Mouse (Mus musculus): ENCODE results near the gene Prom1.
"Not testable (repeated sequence)": the region's sequence is repeated elsewhere in the genome, so short reads cannot be mapped to it uniquely, and the experiment has no call there.

The Prom1 gene

GRCm38 (mm10) chr5:44101231-44102110 is at the start of gene Prom1:
Gene Prom1, minus strand, starts transcription at chr5:44102032.
- DNase-seq (ENCODE audit: low spot score): peak; percentile 7

- no peak for DNase-seq (ENCODE audit: low spot score)
These were observed 45.9 kb upstream of the Prom1 start for GRCm38 (mm10) chr5:44147732-44148131.

GRCm38 (mm10) chr5:44146437-44147332 is 44.9 kb upstream of the Prom1 start:
- DNase-seq (ENCODE audit: low spot score): no peak

- no peak for DNase-seq (ENCODE audit: low spot score)
These were observed 41.8 kb upstream of the Prom1 start for GRCm38 (mm10) chr5:44143467-44144235.

GRCm38 (mm10) chr5:44127487-44127886 is 25.7 kb upstream of the Prom1 start:
- DNase-seq (ENCODE audit: low spot score): no peak

- not testable (repeated sequence) for DNase-seq (ENCODE audit: low spot score)
These were observed 24.7 kb upstream of the Prom1 start for GRCm38 (mm10) chr5:44126574-44126973.

- DNase-seq (ENCODE audit: low spot score): no peak
These were observed 19.6 kb upstream of the Prom1 start for GRCm38 (mm10) chr5:44121390-44121789.

GRCm38 (mm10) chr5:44113138-44113537 is 11.3 kb upstream of the Prom1 start:
- no peak for DNase-seq (ENCODE audit: low spot score)

- no peak for DNase-seq (ENCODE audit: low spot score)
These were observed 7.3 kb upstream of the Prom1 start for GRCm38 (mm10) chr5:44109121-44109520.

GRCm38 (mm10) chr5:44108125-44108524 is 6.3 kb upstream of the Prom1 start:
- DNase-seq (ENCODE audit: low spot score): no peak

GRCm38 (mm10) chr5:44105192-44105591 is 3.4 kb upstream of the Prom1 start:
- no peak for DNase-seq (ENCODE audit: low spot score)

GRCm38 (mm10) chr5:44104686-44105085 is 2.9 kb upstream of the Prom1 start:
- no peak for DNase-seq (ENCODE audit: low spot score)

GRCm38 (mm10) chr5:44104120-44104519 is 2.3 kb upstream of the Prom1 start:
- DNase-seq (ENCODE audit: low spot score): no peak

GRCm38 (mm10) chr5:44103121-44103520 is 1.3 kb upstream of the Prom1 start:
- no peak for DNase-seq (ENCODE audit: low spot score)

- DNase-seq (ENCODE audit: low spot score): peak; percentile 15
These were observed 1.1 kb downstream of the Prom1 start for GRCm38 (mm10) chr5:44100544-44101230.

- no peak for DNase-seq (ENCODE audit: low spot score)
These were observed 1.7 kb downstream of the Prom1 start for GRCm38 (mm10) chr5:44100187-44100543.

- DNase-seq (ENCODE audit: low spot score): no peak
These were observed 4.8 kb downstream of the Prom1 start for GRCm38 (mm10) chr5:44096996-44097395.

GRCm38 (mm10) chr5:44096106-44096505 is 5.7 kb downstream of the Prom1 start:
- DNase-seq (ENCODE audit: low spot score): no peak

- no peak for DNase-seq (ENCODE audit: low spot score)
These were observed 6.1 kb downstream of the Prom1 start for GRCm38 (mm10) chr5:44095697-44096096.

GRCm38 (mm10) chr5:44087034-44087433 is 14.8 kb downstream of the Prom1 start:
- DNase-seq (ENCODE audit: low spot score): no peak

GRCm38 (mm10) chr5:44085871-44086270 is 16.0 kb downstream of the Prom1 start:
- no peak for DNase-seq (ENCODE audit: low spot score)

GRCm38 (mm10) chr5:44081108-44081507 is 20.7 kb downstream of the Prom1 start:
- no peak for DNase-seq (ENCODE audit: low spot score)
